23 mouse cellular contexts compared by ENCODE assay signal in genomic region chr11:64829429-64829828, GRCm38 (mm10).
DNase-seq lines count a peak whose midpoint lies in the region; ATAC-seq and TF ChIP-seq lines count a peak whose summit lies in the region.
"Had no signal": no experiment of that assay in that cellular context is flagged by ENCODE, and none has a peak within 500 bp of the region (broad histone marks: within the 10 kb centered on the region; RNA-seq: fewer than 3 reads in every experiment).

No protein-coding gene starts in this region.

- H3K27ac ChIP-seq in forebrain, embryonic 14.5 days (ENCODE audit: low read depth, low read length) = no peak overlapping the region
- H3K27ac ChIP-seq in forebrain, embryonic 12.5 days = no peak overlapping the region
- H3K27ac ChIP-seq in limb, embryonic 14.5 days (replicated peaks; ENCODE audit: low read depth, low read length) = no peak overlapping the region
- no peak overlapping the region for H3K27ac ChIP-seq in limb, embryonic 10.5 days
- no peak overlapping the region for H3K27ac ChIP-seq in stomach, postnatal 0 days (replicated peaks)
- H3K27ac ChIP-seq: embryonic facial prominence, embryonic 12.5 days; embryonic facial prominence, embryonic 15.5 days; forebrain, embryonic 10.5 days; forebrain, embryonic 13.5 days had no signal

- no peaks in the 10 kb centered on the region for H3K9me3 ChIP-seq in forebrain, embryonic 14.5 days (replicated peaks; ENCODE audit: control insufficient read depth, low read length)
- no peaks in the 10 kb centered on the region for H3K9me3 ChIP-seq in forebrain, embryonic 12.5 days
- no peaks in the 10 kb centered on the region for H3K9me3 ChIP-seq in limb, embryonic 14.5 days (ENCODE audit: control insufficient read depth, low read length)
- H3K9me3 ChIP-seq in limb, embryonic 10.5 days (replicated peaks) = no peaks in the 10 kb centered on the region
- no peaks in the 10 kb centered on the region for H3K9me3 ChIP-seq in stomach, postnatal 0 days (ENCODE audit: control insufficient read depth, low read length)
- H3K9me3 ChIP-seq: embryonic facial prominence, embryonic 12.5 days; embryonic facial prominence, embryonic 15.5 days; forebrain, embryonic 10.5 days; forebrain, embryonic 13.5 days had no signal

- peak; percentile 47 for DNase-seq in forebrain, embryonic 14.5 days (ENCODE audit: low spot score)
- DNase-seq in limb, embryonic 14.5 days (ENCODE audit: low spot score) = peak; percentile 26
- no peak for DNase-seq in limb, embryonic 10.5 days (ENCODE audit: low spot score)
- peak; percentile 35 for DNase-seq in brain, embryonic 14.5 days (ENCODE audit: low read depth)
- peak; percentile 31 for DNase-seq in stomach, postnatal 0 days (ENCODE audit: low spot score)
- no peak for DNase-seq in adrenal gland, postnatal 10 days
- DNase-seq: adrenal gland, adult 2 months; adrenal gland, postnatal 14 days; adrenal gland, postnatal 36 days; cerebellum, adult 11 months; cerebellum, adult 18-20 months; cerebellum, adult 8-10 months; cerebellum, adult 9-11 months; cerebellum, postnatal 14 days; cerebellum, postnatal 36 days; embryo, embryonic 11 days had no signal

- H3K36me3 ChIP-seq in forebrain, embryonic 14.5 days (ENCODE audit: control insufficient read depth, insufficient read depth, low read length) = no peaks in the 10 kb centered on the region
- H3K36me3 ChIP-seq in forebrain, embryonic 12.5 days (replicated peaks) = no peaks in the 10 kb centered on the region
- no peaks in the 10 kb centered on the region for H3K36me3 ChIP-seq in limb, embryonic 14.5 days (ENCODE audit: control insufficient read depth, insufficient read depth, low read length)
- no peaks in the 10 kb centered on the region for H3K36me3 ChIP-seq in limb, embryonic 10.5 days
- H3K36me3 ChIP-seq in stomach, postnatal 0 days (ENCODE audit: control insufficient read depth, insufficient read depth, low read length) = no peaks in the 10 kb centered on the region
- H3K36me3 ChIP-seq: embryonic facial prominence, embryonic 12.5 days; embryonic facial prominence, embryonic 15.5 days; forebrain, embryonic 10.5 days had no signal

- TF ChIP-seq EP300 in stomach, postnatal 0 days (optimal IDR thresholded peaks at IDR 0.05) = no peak

- no peak for TF ChIP-seq CTCF in brain, embryonic 14.5 days (IDR thresholded peaks at IDR 0.05; ENCODE audit: borderline replicate concordance, extremely low read depth, insufficient read depth, insufficient read length)
- TF ChIP-seq CTCF in stomach, postnatal 0 days (IDR thresholded peaks at IDR 0.05; ENCODE audit: low read depth) = no peak

- no peak overlapping the region for H3K4me2 ChIP-seq in forebrain, embryonic 14.5 days (ENCODE audit: low read length)
- H3K4me2 ChIP-seq in forebrain, embryonic 12.5 days = no peak overlapping the region
- no peak overlapping the region for H3K4me2 ChIP-seq in limb, embryonic 14.5 days (replicated peaks; ENCODE audit: low read depth, low read length, severe bottlenecking)
- H3K4me2 ChIP-seq in stomach, postnatal 0 days (replicated peaks; ENCODE audit: low read depth) = no peak overlapping the region
- H3K4me2 ChIP-seq: embryonic facial prominence, embryonic 12.5 days; embryonic facial prominence, embryonic 15.5 days; forebrain, embryonic 13.5 days had no signal

- H3K4me3 ChIP-seq in forebrain, embryonic 14.5 days (ENCODE audit: low read depth, low read length) = no peak overlapping the region
- no peak overlapping the region for H3K4me3 ChIP-seq in forebrain, embryonic 12.5 days (replicated peaks)
- no peak overlapping the region for H3K4me3 ChIP-seq in limb, embryonic 14.5 days (replicated peaks; ENCODE audit: low read length)
- no peak overlapping the region for H3K4me3 ChIP-seq in limb, embryonic 10.5 days
- no peak overlapping the region for H3K4me3 ChIP-seq in stomach, postnatal 0 days (ENCODE audit: low read depth, low read length)
- H3K4me3 ChIP-seq: embryonic facial prominence, embryonic 12.5 days; embryonic facial prominence, embryonic 15.5 days; erythroblast, embryonic 14.5 days; forebrain, embryonic 10.5 days; forebrain, embryonic 13.5 days had no signal

- H3K9ac ChIP-seq in forebrain, embryonic 14.5 days (ENCODE audit: low read length) = no peak overlapping the region
- H3K9ac ChIP-seq in forebrain, embryonic 12.5 days = no peak overlapping the region
- no peak overlapping the region for H3K9ac ChIP-seq in limb, embryonic 14.5 days (ENCODE audit: low read depth, low read length, severe bottlenecking)
- H3K9ac ChIP-seq in stomach, postnatal 0 days (ENCODE audit: low read length) = no peak overlapping the region
- H3K9ac ChIP-seq: embryonic facial prominence, embryonic 12.5 days; embryonic facial prominence, embryonic 15.5 days; forebrain, embryonic 13.5 days had no signal

- H3K27me3 ChIP-seq in forebrain, embryonic 14.5 days (replicated peaks; ENCODE audit: control insufficient read depth, insufficient read depth, low read length) = no peaks in the 10 kb centered on the region
- no peaks in the 10 kb centered on the region; the same call in 1 of the 2 replicates for H3K27me3 ChIP-seq in forebrain, embryonic 12.5 days
- H3K27me3 ChIP-seq in limb, embryonic 14.5 days (ENCODE audit: control insufficient read depth, insufficient read depth, low read length) = 0 out of 2 replicates have a peak, but pooled peaks cover 9% of the 10 kb centered on the region
- H3K27me3 ChIP-seq in limb, embryonic 10.5 days (ENCODE audit: low read depth, poor library complexity, severe bottlenecking) = peaks cover 45% of the 10 kb centered on the region
- H3K27me3 ChIP-seq in stomach, postnatal 0 days (ENCODE audit: control insufficient read depth, insufficient read depth, low read length) = no peaks in the 10 kb centered on the region
- H3K27me3 ChIP-seq: embryonic facial prominence, embryonic 12.5 days; embryonic facial prominence, embryonic 15.5 days; forebrain, embryonic 13.5 days had no signal

- WGBS in forebrain, embryonic 14.5 days = 77% methylated on average over 5 of the region's 5 CpGs
- 86% methylated on average over 5 of the region's 5 CpGs for WGBS in forebrain, embryonic 12.5 days
- 51% methylated on average over 5 of the region's 5 CpGs for WGBS in limb, embryonic 14.5 days
- WGBS in limb, embryonic 10.5 days = 87% methylated on average over 5 of the region's 5 CpGs
- 59% methylated on average over 5 of the region's 5 CpGs for WGBS in stomach, postnatal 0 days

- H3K4me1 ChIP-seq in forebrain, embryonic 14.5 days (ENCODE audit: control insufficient read depth, insufficient read depth, low read length) = peaks cover 8% of the 10 kb centered on the region; the same call in 1 of the 2 replicates
- H3K4me1 ChIP-seq in forebrain, embryonic 12.5 days = peaks cover 6% of the 10 kb centered on the region; the same call in 1 of the 2 replicates
- H3K4me1 ChIP-seq in limb, embryonic 14.5 days (ENCODE audit: control insufficient read depth, insufficient read depth, low read length) = peaks cover 20% of the 10 kb centered on the region
- peaks cover 33% of the 10 kb centered on the region for H3K4me1 ChIP-seq in limb, embryonic 10.5 days
- H3K4me1 ChIP-seq in stomach, postnatal 0 days (replicated peaks; ENCODE audit: control insufficient read depth, insufficient read depth) = no peaks in the 10 kb centered on the region

- no peak for ATAC-seq in forebrain, embryonic 14.5 days
- ATAC-seq in forebrain, embryonic 12.5 days (ENCODE audit: low FRiP score) = no peak
- ATAC-seq in limb, embryonic 14.5 days (ENCODE audit: low FRiP score, low read depth) = no peak
- ATAC-seq in stomach, postnatal 0 days (ENCODE audit: low FRiP score, low TSS enrichment) = no peak; the same call in 1 of the 2 replicates
- ATAC-seq: forebrain, embryonic 13.5 days; forebrain, embryonic 16.5 days had no signal

- no peak for TF ChIP-seq POLR2A in limb, embryonic 14.5 days (IDR thresholded peaks at IDR 0.05; ENCODE audit: borderline replicate concordance, extremely low read depth, insufficient read depth, insufficient read length)
- no peak for TF ChIP-seq POLR2A in brain, embryonic 14.5 days (IDR thresholded peaks at IDR 0.05; ENCODE audit: borderline replicate concordance, extremely low read depth, insufficient read depth, insufficient read length, poor library complexity, severe bottlenecking)

Comparison
In these comparisons a context has a peak if more than half of its experiments do, and no peak if none do; other contexts are left out.
1. DNase-seq: peak in forebrain, embryonic 14.5 days (single experiment), limb, embryonic 14.5 days (single experiment), brain, embryonic 14.5 days (single experiment) and stomach, postnatal 0 days (single experiment); none in limb, embryonic 10.5 days (single experiment) and adrenal gland, postnatal 10 days (single experiment).